Mouse (Mus musculus): ENCODE measurements around the gene Smarca1.

Smarca1 gene

GRCm38 (mm10) chrX:47892431-47893024, at the start of gene Smarca1:
TSS of gene Smarca1 (minus strand) at chrX:47892974.
- DNase-seq (ENCODE audit: inconsistent ontology term) = no peak

- peak; percentile 37 for DNase-seq (ENCODE audit: inconsistent ontology term)
These were observed 45.0 kb upstream of the Smarca1 start for GRCm38 (mm10) chrX:47937740-47938139.

GRCm38 (mm10) chrX:47936885-47937284, 44.1 kb upstream of the Smarca1 start:
- no peak for DNase-seq (ENCODE audit: inconsistent ontology term)

- DNase-seq (ENCODE audit: inconsistent ontology term) = no peak
These were observed 41.6 kb upstream of the Smarca1 start for GRCm38 (mm10) chrX:47934352-47934751.

- DNase-seq (ENCODE audit: inconsistent ontology term) = peak; percentile 6
These were observed 37.7 kb upstream of the Smarca1 start for GRCm38 (mm10) chrX:47930449-47930848.

- DNase-seq (ENCODE audit: inconsistent ontology term) = peak; percentile 1
These were observed 35.2 kb upstream of the Smarca1 start for GRCm38 (mm10) chrX:47927981-47928380.

- no peak for DNase-seq (ENCODE audit: inconsistent ontology term)
These were observed 27.8 kb upstream of the Smarca1 start for GRCm38 (mm10) chrX:47920541-47920940.

GRCm38 (mm10) chrX:47916831-47917230, 24.1 kb upstream of the Smarca1 start:
- DNase-seq (ENCODE audit: inconsistent ontology term) = no peak

- DNase-seq (ENCODE audit: inconsistent ontology term) = peak; percentile 1
These were observed 20.8 kb upstream of the Smarca1 start for GRCm38 (mm10) chrX:47913543-47913938.

GRCm38 (mm10) chrX:47912904-47913542, 20.2 kb upstream of the Smarca1 start:
- DNase-seq (ENCODE audit: inconsistent ontology term) = peak; percentile 10

GRCm38 (mm10) chrX:47912306-47912792, 19.6 kb upstream of the Smarca1 start, which contains the start of gene Ocrl:
TSS of gene Ocrl (plus strand) at chrX:47912387.
- DNase-seq (ENCODE audit: inconsistent ontology term) = peak; percentile 77

- DNase-seq (ENCODE audit: inconsistent ontology term) = peak; percentile 13
These were observed 805 bp downstream of the Smarca1 start for GRCm38 (mm10) chrX:47891907-47892430.

- DNase-seq (ENCODE audit: inconsistent ontology term) = no peak
These were observed 1.4 kb downstream of the Smarca1 start for GRCm38 (mm10) chrX:47891243-47891906.

- DNase-seq (ENCODE audit: inconsistent ontology term) = no peak
These were observed 5.4 kb downstream of the Smarca1 start for GRCm38 (mm10) chrX:47887401-47887800.

- DNase-seq (ENCODE audit: inconsistent ontology term) = no peak
These were observed 10.0 kb downstream of the Smarca1 start for GRCm38 (mm10) chrX:47882813-47883212.

GRCm38 (mm10) chrX:47880052-47880451, 12.7 kb downstream of the Smarca1 start:
- no peak for DNase-seq (ENCODE audit: inconsistent ontology term)

GRCm38 (mm10) chrX:47858544-47858943, 34.2 kb downstream of the Smarca1 start:
- DNase-seq (ENCODE audit: inconsistent ontology term) = no peak

GRCm38 (mm10) chrX:47835835-47836195, 57.0 kb downstream of the Smarca1 start:
- no peak for DNase-seq (ENCODE audit: inconsistent ontology term)

GRCm38 (mm10) chrX:47835098-47835834, 57.5 kb downstream of the Smarca1 start:
- no peak for DNase-seq (ENCODE audit: inconsistent ontology term)

GRCm38 (mm10) chrX:47833431-47833830, 59.3 kb downstream of the Smarca1 start:
- no peak for DNase-seq (ENCODE audit: inconsistent ontology term)

- peak; percentile 3 for DNase-seq (ENCODE audit: inconsistent ontology term)
These were observed 72.2 kb downstream of the Smarca1 start for GRCm38 (mm10) chrX:47820566-47820965.

- no peak for DNase-seq (ENCODE audit: inconsistent ontology term)
These were observed 84.1 kb downstream of the Smarca1 start for GRCm38 (mm10) chrX:47808717-47809116.
